Mouse (Mus musculus): Measurements from ENCODE around the gene H2-M10.4. TPM values are rescaled to one million over a fixed set of nuclear protein-coding genes. Genes with fewer than 3 reads are reported as not detected.
A peak's percentile ranks its signal among the peaks of the same experiment; 100 is the strongest.
"Not testable (repeated sequence)": the region's sequence is repeated elsewhere in the genome, so short reads cannot be mapped to it uniquely, and the experiment has no call there.

H2-M10.4 gene
- polyA plus RNA-seq (2017; shearing (Covaris generic)): not detected

DNA sequence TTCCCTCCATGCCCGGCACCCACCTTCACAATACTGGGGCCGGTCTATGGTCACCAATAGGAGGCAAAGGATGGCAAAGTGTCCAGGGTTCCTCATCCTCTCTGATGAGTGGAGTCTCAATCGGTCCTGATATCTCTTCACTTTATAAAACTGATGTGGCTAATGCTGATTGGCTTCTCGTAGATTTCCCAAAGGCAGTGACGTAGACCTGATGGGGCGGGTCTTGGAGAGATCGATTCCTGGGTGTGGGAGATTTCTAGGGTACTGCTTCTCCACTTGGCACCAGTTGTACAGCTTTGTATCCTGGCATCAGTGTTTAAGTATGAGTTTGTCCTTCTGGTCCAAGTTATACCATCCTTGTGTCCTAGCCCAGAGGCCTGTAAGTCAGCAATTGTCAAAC lies at the start of gene H2-M10.4:
Gene H2-M10.4, minus strand, starts transcription at position 101 of the 400 bp plus-strand sequence.
- no peak for ATAC-seq

DNA sequence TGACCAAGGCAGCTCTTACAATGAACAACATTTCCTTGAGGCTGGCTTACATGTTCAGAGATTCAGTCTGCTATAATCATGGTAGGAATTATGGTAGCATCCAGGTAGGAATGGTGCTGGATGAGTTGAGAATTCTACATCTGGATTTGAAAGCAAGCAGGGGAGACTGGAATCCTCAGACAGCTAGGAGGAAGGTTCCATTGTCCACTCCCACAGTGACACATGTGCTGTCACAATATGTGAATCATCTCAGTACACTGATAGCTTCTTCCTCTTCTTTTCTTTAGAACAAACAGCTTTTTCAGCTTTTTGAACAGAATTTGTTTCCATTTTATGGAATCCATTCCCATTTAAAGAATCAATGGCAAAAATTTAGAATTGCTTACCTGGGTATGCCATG lies 41.8 kb upstream of the H2-M10.4 start:
- no peak for ATAC-seq

DNA sequence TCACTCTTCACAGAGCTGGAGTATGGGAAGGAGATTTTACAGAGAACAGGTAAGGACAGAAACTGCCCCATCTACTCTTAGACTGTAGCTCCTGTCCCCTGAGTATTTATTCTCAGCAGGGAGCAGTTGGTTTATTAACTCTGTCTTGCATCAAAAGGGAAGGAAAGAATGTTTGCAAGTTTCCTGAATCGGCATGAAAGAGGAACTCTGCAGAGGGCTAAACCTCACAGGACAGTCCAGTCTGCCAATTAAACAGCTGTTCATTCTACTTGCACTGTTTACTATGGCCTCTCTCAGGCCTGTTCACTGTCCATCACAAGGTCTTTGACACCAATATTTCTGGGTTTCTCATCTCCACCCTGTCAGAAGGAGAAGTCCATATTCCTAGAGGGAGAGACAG lies 38.3 kb upstream of the H2-M10.4 start:
- ATAC-seq: no peak

DNA sequence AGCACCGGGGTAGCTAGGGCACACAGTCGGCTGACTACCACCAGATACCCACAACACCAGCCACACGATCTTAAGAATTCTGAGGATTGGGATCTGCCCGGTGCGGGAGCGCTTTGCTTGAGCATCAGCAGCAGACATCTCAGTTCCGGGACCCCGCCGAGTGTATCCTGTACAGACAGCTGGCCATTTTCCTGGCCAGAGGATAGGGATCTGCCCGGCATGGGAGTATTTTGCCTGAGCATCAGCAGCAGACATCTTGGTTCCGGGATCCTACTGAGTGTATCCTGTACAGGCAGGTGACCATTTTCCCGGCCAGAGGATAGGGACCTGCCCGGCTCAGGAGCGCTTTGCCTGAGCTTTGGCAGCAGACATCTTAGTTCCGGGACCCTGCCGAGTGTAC lies 26.0 kb upstream of the H2-M10.4 start:
- ATAC-seq: not testable (repeated sequence)

DNA sequence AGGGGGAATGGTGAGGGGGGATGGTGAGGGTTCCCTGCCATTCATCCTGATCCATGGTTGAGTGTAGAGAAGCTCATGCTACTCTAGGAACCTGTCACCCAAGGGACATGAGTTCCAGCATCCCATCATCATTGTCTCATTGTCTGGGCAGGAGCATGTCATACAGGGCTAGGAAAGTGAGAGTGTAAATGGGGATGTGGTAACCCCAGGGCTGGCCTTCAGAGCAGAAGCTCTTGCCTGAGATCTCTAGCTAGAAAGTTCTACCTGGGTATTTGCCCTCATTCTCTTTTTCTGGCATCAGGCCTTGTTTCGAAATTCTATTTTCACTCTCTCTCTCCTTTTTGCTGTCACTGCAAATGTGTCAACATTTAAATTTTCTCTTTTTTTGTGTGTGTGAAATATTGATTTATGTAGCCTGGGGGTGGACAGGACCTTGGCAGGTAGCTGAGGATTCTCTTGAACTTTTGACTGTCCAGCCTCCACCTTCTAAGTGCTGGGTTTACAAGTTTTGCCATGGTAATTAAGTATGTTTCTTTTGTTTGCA lies 24.6 kb upstream of the H2-M10.4 start:
- ATAC-seq: no peak

DNA sequence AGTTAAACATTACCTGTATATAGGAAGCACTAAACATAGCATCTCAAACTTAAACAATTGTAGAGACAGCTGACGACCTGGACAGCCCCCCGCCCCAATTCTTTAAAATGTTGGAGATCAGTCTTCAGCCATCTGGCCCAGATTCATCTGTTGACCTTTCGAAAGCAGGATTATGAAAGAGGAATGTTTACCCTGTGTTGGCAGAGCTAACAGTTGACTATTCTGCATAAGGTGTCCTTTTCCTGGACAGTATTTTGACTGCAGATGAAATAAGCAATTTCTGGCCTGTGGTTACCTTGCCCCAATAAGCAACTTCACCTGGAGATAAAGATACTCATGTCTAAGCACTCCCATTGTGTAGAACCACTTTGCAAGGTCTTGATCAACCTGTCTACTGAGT lies 21.7 kb upstream of the H2-M10.4 start:
- ATAC-seq: no peak

DNA sequence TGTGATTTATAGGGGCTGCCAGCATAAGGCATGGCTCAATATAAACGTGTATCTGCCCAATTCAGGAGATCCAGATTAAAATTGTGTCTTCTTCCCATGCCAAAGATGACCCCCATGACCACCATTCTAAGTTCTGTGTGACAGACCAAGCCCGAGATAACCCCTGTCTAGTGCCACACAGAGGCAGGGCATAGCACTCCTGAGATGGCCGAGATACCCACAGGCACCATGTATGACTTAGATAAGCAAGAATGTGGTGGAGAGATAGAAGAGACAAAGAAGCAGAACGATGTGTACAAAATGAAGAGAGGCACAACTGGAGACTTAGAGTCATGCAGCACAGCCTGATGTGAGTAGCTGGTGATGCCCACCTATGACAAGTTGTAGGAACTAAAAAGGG lies 5.9 kb downstream of the H2-M10.4 start:
- ATAC-seq: no peak

DNA sequence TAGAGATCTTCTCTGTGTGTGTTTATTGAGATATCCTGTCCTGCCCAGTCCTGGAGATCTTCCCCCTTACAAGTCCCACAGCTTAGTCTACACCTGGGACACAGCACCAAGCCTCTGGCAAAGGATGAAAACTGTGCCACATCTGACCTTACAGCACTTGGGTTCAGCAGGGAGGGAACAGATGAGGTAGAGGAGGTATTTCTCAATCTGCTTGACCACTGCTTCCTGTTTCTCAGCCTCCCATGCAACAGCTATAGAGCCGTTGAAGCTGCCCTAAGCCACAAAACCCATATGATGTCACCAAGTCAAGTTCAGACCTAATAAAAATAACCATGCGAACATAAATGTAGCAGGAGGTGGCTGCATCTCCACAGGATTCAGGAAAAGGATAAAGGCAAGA lies 30.7 kb downstream of the H2-M10.4 start:
- no peak for ATAC-seq

DNA sequence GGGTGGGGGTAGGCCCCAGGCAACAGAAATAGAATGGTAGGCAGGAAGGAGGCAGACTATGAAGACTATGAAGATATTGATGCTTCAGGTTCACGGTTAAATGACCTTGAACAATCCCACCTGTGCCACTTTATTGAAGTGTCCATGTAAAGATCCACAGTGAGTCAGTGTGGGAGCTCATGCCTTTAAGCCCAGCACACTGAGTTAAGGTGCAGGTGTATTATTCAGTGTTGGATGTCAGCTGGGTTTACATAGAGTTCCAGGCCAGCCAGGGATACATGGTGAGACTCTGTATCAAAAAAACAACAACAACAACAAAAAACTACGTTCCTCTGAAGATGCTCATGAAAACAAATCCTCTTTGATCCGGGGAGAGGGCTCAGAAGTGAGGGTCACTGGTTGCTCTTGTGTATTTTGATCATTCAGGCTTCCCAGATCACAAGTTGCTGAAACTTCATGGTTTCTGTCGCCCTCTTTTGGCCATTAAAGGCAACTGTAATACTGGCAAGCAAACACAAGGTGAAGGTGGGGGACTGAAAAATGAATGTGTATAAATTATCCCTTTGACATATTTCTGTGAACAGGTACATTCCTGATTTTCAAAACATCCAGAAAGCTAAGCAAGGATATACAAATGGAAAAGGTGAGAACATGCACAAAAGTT lies 43.9 kb downstream of the H2-M10.4 start:
- ATAC-seq: peak; percentile 46

DNA sequence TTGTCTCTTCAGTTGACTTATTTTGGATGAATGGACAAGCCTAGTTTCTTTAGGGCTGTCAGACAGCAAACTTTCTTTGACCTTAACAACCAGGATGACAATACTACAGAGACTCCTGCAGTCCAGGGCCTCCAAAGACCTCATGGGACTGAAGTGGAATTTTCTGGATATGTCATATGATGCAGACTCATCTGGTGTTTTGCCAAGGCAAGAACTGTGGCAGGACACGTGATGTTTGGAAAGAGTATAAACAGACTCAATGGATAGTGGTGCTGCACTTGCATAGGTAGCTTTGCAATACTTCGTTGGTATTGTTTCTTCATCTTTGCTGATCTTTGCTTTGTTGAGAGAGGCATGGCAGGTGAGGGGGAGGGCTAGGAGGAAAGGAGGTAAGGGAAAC lies 44.7 kb downstream of the H2-M10.4 start:
- ATAC-seq: no peak

DNA sequence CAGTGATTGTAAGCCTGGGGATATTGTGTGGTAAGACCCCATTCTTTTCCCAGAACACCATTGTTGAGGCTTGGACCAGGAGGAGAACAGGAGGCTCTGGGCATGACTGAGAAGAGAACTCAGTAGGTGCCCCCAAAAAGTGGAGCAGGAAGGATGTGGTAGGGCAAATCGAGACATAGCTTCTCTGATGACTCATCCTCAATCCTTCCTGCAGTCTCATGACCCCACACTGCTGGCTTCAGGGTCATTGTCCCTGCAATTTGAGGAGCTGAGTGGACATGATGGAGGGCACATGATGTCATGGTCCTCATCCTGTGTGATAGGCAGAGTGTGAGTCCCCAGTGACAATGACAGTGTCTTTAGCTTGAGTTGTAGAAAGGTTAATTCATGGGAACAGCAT lies 46.7 kb downstream of the H2-M10.4 start:
- peak; percentile 43 for ATAC-seq

DNA sequence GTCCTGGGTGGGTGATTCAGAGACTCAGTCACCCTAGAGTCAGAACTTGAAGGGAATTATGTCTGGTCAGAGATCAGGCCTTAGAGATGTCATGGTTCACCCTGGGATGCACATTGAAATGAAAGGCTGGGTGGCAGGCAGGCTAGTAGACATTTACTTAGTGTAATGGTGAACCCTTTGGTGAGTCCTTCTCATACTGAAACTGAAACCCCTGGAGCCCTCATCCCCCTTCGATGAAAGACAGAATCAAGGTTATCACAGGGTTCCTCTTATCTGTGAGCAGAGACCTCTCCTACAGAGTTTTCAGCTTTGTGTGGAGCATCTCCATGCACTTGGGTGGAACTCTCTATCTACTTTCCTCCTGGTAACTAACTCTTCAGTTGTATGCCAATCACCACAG lies 47.8 kb downstream of the H2-M10.4 start:
- no peak for ATAC-seq

Other genes starting within 250 kb of the H2-M10.4 start
- 100 to 1,000 TPM; 147 to 196 (median 194) TPM for gene Rpp21, start 204.3 kb downstream of the H2-M10.4 start, polyA plus RNA-seq (2017; shearing (Covaris generic))
- gene Trim39, start 190.1 kb downstream of the H2-M10.4 start, polyA plus RNA-seq (2017; shearing (Covaris generic)): 10 to 100 TPM; 10.1 to 20.8 (median 16.2) TPM
- not detected for gene H2-M10.2, start 175.8 kb downstream of the H2-M10.4 start, polyA plus RNA-seq (2017; shearing (Covaris generic))
- gene H2-M10.1, start 136.2 kb downstream of the H2-M10.4 start, polyA plus RNA-seq (2017; shearing (Covaris generic)): not detected
- gene H2-M10.3, start 93.9 kb downstream of the H2-M10.4 start, polyA plus RNA-seq (2017; shearing (Covaris generic)): not detected
- not detected for gene H2-M11, start 84.7 kb upstream of the H2-M10.4 start, polyA plus RNA-seq (2017; shearing (Covaris generic))
- gene H2-M9, start 180.3 kb upstream of the H2-M10.4 start, polyA plus RNA-seq (2017; shearing (Covaris generic)): not detected
- gene H2-M1, start 209.9 kb upstream of the H2-M10.4 start, polyA plus RNA-seq (2017; shearing (Covaris generic)): not detected

Measured in inflammation-experienced regulatory T-cells, adult 6 months (primary cell).